Mouse (Mus musculus) hindbrain, postnatal 0 days (tissue): Measurements from ENCODE around the gene Gstt3. TPM values are rescaled to one million over a fixed set of nuclear protein-coding genes. Genes with fewer than 3 reads are reported as not detected.
A peak's percentile ranks its signal among the peaks of the same experiment; 100 is the strongest.

Experiments
- ATAC-seq: fragments of 200-750 bp; cut with Nextera tagmentation; 2 replicates; pipeline ENCODE4 v1.8.0; 2017; ENCODE audit warnings: mild to moderate bottlenecking, moderate TSS enrichment, moderate library complexity
- DNase-seq: peaks from one replicate; pipeline ENCODE4 v3.0.0-alpha.2; 2015; ENCODE audit warnings: low spot score
- H3K27ac ChIP-seq: fragments of 300-500 bp; sonication (generic); 2 replicates; pipeline ENCODE4 v1.5.1; 2014; ENCODE audit warnings: mild to moderate bottlenecking
- H3K27me3 ChIP-seq: fragments of 300-500 bp; sonication (generic); 2 replicates; pipeline ENCODE4 v1.6.1; 2014; ENCODE audit warnings: low read length, mixed read lengths; ENCODE audit not compliant: insufficient read depth
- H3K36me3 ChIP-seq: fragments of 300-500 bp; sonication (generic); 2 replicates; pipeline ENCODE4 v1.6.1; 2014; ENCODE audit warnings: low read length, mixed read lengths; ENCODE audit not compliant: insufficient read depth
- H3K4me1 ChIP-seq: fragments of 300-500 bp; sonication (generic); 2 replicates; pipeline ENCODE4 v1.6.1; 2014; ENCODE audit warnings: antibody characterized with exemption, low read length, mixed read lengths; ENCODE audit not compliant: insufficient read depth
- H3K4me2 ChIP-seq: fragments of 300-500 bp; sonication (generic); 2 replicates; pipeline ENCODE4 v1.6.1; 2014; ENCODE audit warnings: low read depth, mild to moderate bottlenecking, low read length, moderate library complexity, mixed read lengths
- H3K4me3 ChIP-seq: fragments of 300-500 bp; sonication (generic); 2 replicates; pipeline ENCODE4 v1.5.1; 2014; ENCODE audit warnings: low read length
- H3K9ac ChIP-seq: fragments of 300-500 bp; sonication (generic); replicated peaks from 2 replicates; pipeline ENCODE4 v1.6.1; 2014; ENCODE audit warnings: mild to moderate bottlenecking, low read length, moderate library complexity, mixed read lengths
- H3K9me3 ChIP-seq: fragments of 300-500 bp; sonication (generic); 2 replicates; pipeline ENCODE4 v1.6.1; 2016; ENCODE audit warnings: low read length, mixed read lengths
- CTCF ChIP-seq: IDR thresholded peaks from 2 replicates; pipeline ENCODE4 v1.5.1; 2016; ENCODE audit warnings: antibody characterized with exemption, control low read depth, low read depth
- WGBS: fragments of 180-500 bp; shearing (Covaris S2); extraction: QIAGEN DNeasy Blood & Tissue Kit; methylation state at CpG from one replicate; pipeline ENCODE4 v1.1.7; 2014; 5-methylcytosine and 5-hydroxymethylcytosine counted together
- polyA plus RNA-seq: library from polyadenylated mRNA; unstranded; fragments of >200 nt; fragmentation: Nextera tagmentation; extraction: Ambion mirVana; gene quantifications from 2 replicates; pipeline ENCODE4 v1.2.1, GENCODE M21; 2015
- total RNA-seq: library from RNA; depleted of rRNA; stranded (reverse); fragments of >200 nt; gene quantifications from 2 replicates; pipeline ENCODE4 v1.2.3, GENCODE M21; 2014

The Gstt3 gene
- total and polyA plus RNA-seq, 2 experiments from 2014 or later = 1.8 to 4.2 TPM

DNA sequence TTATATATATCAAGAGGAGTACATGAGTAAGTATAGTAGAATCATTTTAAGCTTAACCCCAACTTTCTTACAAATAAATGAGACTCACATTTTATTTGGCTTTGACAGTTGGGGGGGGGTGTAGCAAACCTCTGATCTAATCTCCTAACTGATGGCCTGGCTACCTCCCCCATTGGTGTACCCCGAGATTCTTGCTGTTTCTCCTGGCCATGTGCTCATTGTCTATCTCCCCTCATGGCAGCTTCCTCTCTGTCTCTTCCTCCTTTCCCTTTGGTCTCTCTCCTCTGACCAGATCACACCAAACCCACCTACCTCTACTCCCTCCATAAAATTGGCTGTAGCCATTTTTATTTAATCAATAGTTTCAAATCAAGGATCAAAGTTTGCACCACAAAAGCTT lies 42.6 kb upstream of the Gstt3 start:
- H3K27me3 ChIP-seq = no peaks in the 10 kb centered on the region
- H3K9ac ChIP-seq = no peak overlapping the region
- no peak overlapping the region for H3K4me2 ChIP-seq
- no peaks in the 10 kb centered on the region for H3K4me1 ChIP-seq
- WGBS = 91% methylated on average over 1 of the region's 1 CpGs
- no peak overlapping the region for H3K4me3 ChIP-seq
- H3K27ac ChIP-seq = no peak overlapping the region
- no peaks in the 10 kb centered on the region for H3K9me3 ChIP-seq
- ATAC-seq (no peak), DNase-seq (no peak)
- H3K36me3 ChIP-seq = no peaks in the 10 kb centered on the region
- no peak for TF ChIP-seq CTCF

DNA sequence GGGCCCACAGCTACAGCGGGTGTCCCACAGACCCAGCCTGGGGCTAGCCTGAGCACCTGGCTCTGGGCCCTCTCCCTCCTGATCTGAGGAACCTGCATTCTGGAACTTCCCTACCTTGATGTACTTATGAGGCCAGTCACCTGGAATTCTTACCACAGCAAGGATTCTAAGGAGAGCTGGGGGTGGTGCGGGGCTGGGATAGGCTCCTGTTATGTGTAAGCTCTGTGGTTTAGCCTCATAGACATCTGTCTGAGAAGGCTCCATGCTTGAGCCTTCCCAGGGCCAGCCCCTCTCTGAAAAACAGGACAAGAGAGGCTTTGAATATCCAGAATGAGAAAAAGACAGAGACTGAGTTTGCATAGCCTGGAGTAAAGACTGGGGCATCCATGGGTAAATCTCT lies 41.2 kb upstream of the Gstt3 start, which contains the start of gene Gstt4:
Gstt4 (minus strand) TSS at position 101 of the 400 bp plus-strand sequence.
- WGBS = 90% methylated on average over 2 of the region's 2 CpGs
- ATAC-seq (no peak), DNase-seq (no peak)
- no peaks in the 10 kb centered on the region for H3K4me1 ChIP-seq
- H3K9me3 ChIP-seq = no peaks in the 10 kb centered on the region
- no peak within 1 kb of the TSS for H3K4me3 ChIP-seq
- no peaks in the 10 kb centered on the region for H3K36me3 ChIP-seq
- H3K9ac ChIP-seq = no peak within 1 kb of the TSS
- H3K27me3 ChIP-seq = no peaks in the 10 kb centered on the region
- no peak within 1 kb of the TSS for H3K4me2 ChIP-seq
- TF ChIP-seq CTCF = no peak
- no peak within 1 kb of the TSS for H3K27ac ChIP-seq

DNA sequence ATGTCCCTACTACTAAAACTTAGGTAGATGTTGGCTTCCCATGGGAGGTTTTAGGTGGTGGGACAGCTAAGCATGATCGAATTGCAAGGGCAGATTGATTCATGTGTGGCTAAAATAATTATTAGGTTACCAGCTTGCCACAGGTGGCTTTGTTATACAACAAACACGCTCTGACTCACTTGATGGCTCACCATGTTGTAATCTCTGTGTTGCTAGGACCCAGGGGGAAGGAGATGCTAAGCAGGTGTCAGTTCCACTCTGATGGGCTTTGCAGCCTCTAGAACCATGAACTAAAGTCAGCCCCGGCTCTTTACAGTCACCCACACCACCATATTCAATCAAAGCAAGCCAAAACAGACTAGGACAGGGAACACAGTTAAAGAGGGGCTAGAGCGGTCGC lies 38.7 kb upstream of the Gstt3 start:
- ATAC-seq = no peak
- no peak overlapping the region for H3K27ac ChIP-seq

DNA sequence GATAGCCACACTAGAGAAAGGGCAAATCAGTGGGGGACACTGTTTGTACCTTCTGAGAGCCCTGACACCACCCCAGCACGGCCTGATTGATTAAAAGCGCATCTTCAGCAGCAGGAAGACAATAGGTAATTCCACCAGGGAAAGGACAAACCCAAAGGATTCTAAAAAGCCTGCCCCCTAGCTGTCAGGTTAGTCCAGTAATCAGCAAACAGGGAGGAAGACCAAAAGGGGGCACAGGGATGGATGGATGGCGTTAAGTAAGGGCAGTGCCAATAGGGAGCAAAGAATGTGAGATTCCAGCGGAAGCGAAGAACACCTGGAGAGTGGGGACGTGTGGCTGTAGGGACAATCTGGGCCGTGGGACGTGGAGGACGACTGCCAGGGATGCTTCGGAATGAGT lies 37.4 kb upstream of the Gstt3 start:
- Histone ChIP-seq H3K27ac (no peak overlapping the region), H3K9ac (no peak overlapping the region), H3K4me3 (no peak overlapping the region), H3K27me3 (no peaks in the 10 kb centered on the region), H3K9me3 (no peaks in the 10 kb centered on the region), H3K36me3 (no peaks in the 10 kb centered on the region), H3K4me2 (no peak overlapping the region), H3K4me1 (no peaks in the 10 kb centered on the region)
- 62% methylated on average over 10 of the region's 10 CpGs for WGBS
- DNase-seq (no peak), ATAC-seq (no peak)
- TF ChIP-seq CTCF = no peak

More for the DNA sequence above, 38.7 kb upstream of the Gstt3 start:
- DNase-seq = no peak
- 90% methylated on average over 5 of the region's 5 CpGs for WGBS
- H3K9ac ChIP-seq = no peak overlapping the region
- no peak overlapping the region for H3K4me3 ChIP-seq
- H3K4me2 ChIP-seq = no peak overlapping the region
- H3K9me3 ChIP-seq = no peaks in the 10 kb centered on the region
- H3K27me3 ChIP-seq = no peaks in the 10 kb centered on the region
- no peak for TF ChIP-seq CTCF
- no peaks in the 10 kb centered on the region for H3K36me3 ChIP-seq
- H3K4me1 ChIP-seq = no peaks in the 10 kb centered on the region

DNA sequence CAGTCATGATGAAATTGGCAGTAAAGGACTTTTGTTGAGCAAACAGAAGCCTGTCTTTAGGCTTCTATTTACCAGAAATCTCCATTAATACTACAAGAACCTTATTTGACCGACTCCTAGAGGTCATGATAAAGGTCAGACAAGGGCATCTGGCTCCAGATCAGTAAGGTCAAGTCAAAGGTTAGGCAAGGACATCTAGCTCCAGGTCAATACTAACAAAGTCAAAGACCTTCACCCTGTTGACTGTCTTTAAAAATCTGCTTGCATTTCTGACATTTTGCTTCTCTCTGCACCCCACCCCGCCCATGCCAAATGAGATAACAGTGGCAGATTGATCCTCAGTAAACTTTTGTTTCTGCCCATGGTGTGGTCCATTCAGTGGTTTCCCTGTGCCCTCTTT lies 23.0 kb upstream of the Gstt3 start:
- Histone ChIP-seq H3K4me3 (no peak overlapping the region), H3K4me1 (no peaks in the 10 kb centered on the region), H3K9ac (no peak overlapping the region), H3K9me3 (no peaks in the 10 kb centered on the region), H3K27me3 (no peaks in the 10 kb centered on the region), H3K27ac (no peak overlapping the region), H3K4me2 (no peak overlapping the region), H3K36me3 (no peaks in the 10 kb centered on the region)
- ATAC-seq (no peak), DNase-seq (no peak)
- TF ChIP-seq CTCF = no peak
- WGBS = 75% methylated on average over 2 of the region's 2 CpGs

DNA sequence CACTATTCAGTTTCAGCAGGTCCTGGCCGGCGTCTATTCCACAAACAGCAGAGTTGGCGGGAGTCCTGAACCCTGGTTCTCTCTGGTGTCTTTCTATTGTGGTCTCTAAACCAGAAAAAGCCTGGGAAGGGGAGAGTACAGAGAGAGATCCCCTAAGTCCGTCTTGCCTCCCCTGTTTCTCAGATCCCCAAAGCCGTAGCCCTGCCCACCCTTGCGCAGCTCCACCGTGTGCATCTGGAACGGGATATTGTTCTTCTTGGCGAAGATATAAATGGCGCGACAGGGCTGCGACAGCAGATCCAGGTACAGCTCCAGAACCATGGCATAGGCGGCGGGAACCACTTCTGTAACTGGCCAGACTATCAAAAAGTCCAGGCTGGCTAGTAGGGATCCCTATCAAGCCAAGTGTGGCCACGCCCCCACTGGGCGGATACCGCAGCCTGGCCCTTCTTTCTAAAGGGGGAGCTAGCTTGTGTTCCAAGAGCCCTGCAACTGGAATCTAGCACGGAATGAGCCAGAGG lies 17.0 kb upstream of the Gstt3 start, which contains the start of gene Gstt1:
Gstt1 (minus strand) TSS at position 409 of the 521 bp plus-strand sequence.
- peak; percentile 48 for DNase-seq

DNA sequence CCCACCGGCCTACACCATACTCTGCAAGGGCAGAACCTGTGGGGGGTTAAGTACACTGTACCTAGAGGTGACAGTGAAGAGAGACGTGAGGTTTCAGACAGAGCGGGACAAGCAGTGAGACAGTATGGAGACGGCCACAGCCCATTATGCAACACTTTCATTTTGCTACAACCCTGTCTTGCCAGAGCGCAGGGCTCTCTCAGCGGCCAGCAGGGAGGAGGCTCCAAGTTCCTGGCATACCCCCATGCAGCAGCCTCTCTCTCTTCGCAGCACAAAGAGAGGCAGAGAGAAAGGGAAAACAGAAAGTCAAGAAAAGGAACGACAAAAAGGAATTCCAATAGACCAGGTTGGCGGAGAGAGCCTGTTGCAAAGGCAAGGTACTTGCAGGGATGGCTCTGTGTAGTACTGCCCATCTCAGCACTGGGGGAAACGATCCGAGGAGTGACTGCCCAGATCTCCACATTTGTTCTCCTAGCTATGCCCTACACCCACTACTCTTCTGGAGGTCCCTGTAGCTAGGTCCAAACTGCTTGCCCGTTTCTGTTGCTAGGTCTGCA lies 16.5 kb upstream of the Gstt3 start:
- H3K4me2 ChIP-seq = peak overlapping the region; percentile 82
- no peaks in the 10 kb centered on the region for H3K9me3 ChIP-seq
- peak overlapping the region; percentile 47 for H3K9ac ChIP-seq
- no peaks in the 10 kb centered on the region for H3K36me3 ChIP-seq
- TF ChIP-seq CTCF = no peak
- no peaks in the 10 kb centered on the region for H3K27me3 ChIP-seq
- peak overlapping the region; percentile 38 for H3K4me3 ChIP-seq
- H3K4me1 ChIP-seq = no peaks in the 10 kb centered on the region
- ATAC-seq = peak; percentile 78
- DNase-seq = peak; percentile 52
- H3K27ac ChIP-seq = peak overlapping the region; percentile 41; the same call in 1 of the 2 replicates
- under 1% methylated on average over 12 of the region's 12 CpGs for WGBS

More for the DNA sequence above, 17.0 kb upstream of the Gstt3 start, which contains the start of gene Gstt1:
- WGBS = under 1% methylated on average over 18 of the region's 18 CpGs
- TF ChIP-seq CTCF = no peak
- Histone ChIP-seq H3K4me2 (peak within 1 kb of the TSS; percentile 82), H3K36me3 (no peaks in the 10 kb centered on the region), H3K27me3 (no peaks in the 10 kb centered on the region), H3K27ac (peak within 1 kb of the TSS; percentile 41; the same call in 1 of the 2 replicates), H3K9ac (peak within 1 kb of the TSS; percentile 47), H3K4me1 (no peaks in the 10 kb centered on the region), H3K4me3 (peak within 1 kb of the TSS; percentile 38), H3K9me3 (no peaks in the 10 kb centered on the region)
- peak; percentile 55 for ATAC-seq
